Mouse (Mus musculus) CH12.LX (cell line): ENCODE data around the gene Ifnl3.

Experiments used
- CTCF ChIP-seq, 2 experiments: IDR thresholded peaks in 1 of 2; conservative IDR thresholded peaks in 1 of 2; 2 replicates each; pipeline ENCODE4 v1.5.1; 2011 to 2012; ENCODE audit warnings: low read depth in 2 of 2, low read length in 2 of 2, improper control_type of control experiment in 1 of 2, inconsistent platforms in 1 of 2, mild to moderate bottlenecking in 1 of 2, moderate library complexity in 1 of 2
- PAX5 ChIP-seq: IDR thresholded peaks from 2 replicates; pipeline ENCODE4 v1.6.1; 2012; ENCODE audit warnings: low read length, inconsistent platforms, mixed read lengths
- POLR2A ChIP-seq: IDR thresholded peaks from 2 replicates; pipeline ENCODE4 v1.6.1; 2011; ENCODE audit warnings: low read depth, mild to moderate bottlenecking, improper control_type of control experiment, low read length
- RCOR1 ChIP-seq: conservative IDR thresholded peaks from 2 replicates; pipeline ENCODE4 v1.6.1; 2012; ENCODE audit warnings: low read depth, mild to moderate bottlenecking, inconsistent platforms, low read length, improper control_type of control experiment
- USF1 ChIP-seq: IDR thresholded peaks from 2 replicates; pipeline ENCODE4 v1.6.1; 2014; ENCODE audit warnings: low read depth, mild to moderate bottlenecking, inconsistent platforms, low read length, improper control_type of control experiment

GRCm38 (mm10) chr7:28511441-28511840, 11.2 kb upstream of the Ifnl3 start:
- TF ChIP-seq PAX5 (no peak), POLR2A (no peak), CTCF (conservative IDR thresholded peaks at IDR 0.05 in 1 of 2, IDR thresholded peaks at IDR 0.05 in 1 of 2; ENCODE audit: low read depth in 2 of 2, low read length in 2 of 2) (0 out of 4 replicates have a peak, but pooled peaks of 1 of the 2 experiments have one; percentile 2), RCOR1 (no peak), USF1 (no peak)
